In genomic region chr5:104048139-104048538, GRCm38 (mm10) we compare ENCODE assay signal across 7 mouse cellular contexts. TPM values are rescaled to one million over a fixed set of nuclear protein-coding genes. Genes with fewer than 3 reads are reported as not detected.
DNase-seq lines count a peak whose midpoint lies in the region; ATAC-seq and TF ChIP-seq lines count a peak whose summit lies in the region.

No protein-coding gene starts in this region.

- H3K4me3 ChIP-seq in megakaryocyte, embryonic 14.5 days (replicated peaks): peak overlapping the region; percentile 99
- H3K4me3 ChIP-seq in embryonic fibroblast, embryonic 13.5 days (ENCODE audit: insufficient read depth, low read length): peak overlapping the region; percentile 79
- H3K4me3 ChIP-seq in limb, embryonic 15.5 days: peak overlapping the region; percentile 80
- no peak overlapping the region for H3K4me3 ChIP-seq in thymus, adult 2 months (ENCODE audit: control insufficient read depth, insufficient read depth, low read length)
- no peak overlapping the region for H3K4me3 ChIP-seq in cerebellum, adult 2 months (replicated peaks; ENCODE audit: insufficient read depth, low read depth, low read length)

- no peaks in the 10 kb centered on the region for H3K9me3 ChIP-seq in megakaryocyte, embryonic 14.5 days
- H3K9me3 ChIP-seq in limb, embryonic 15.5 days: no peaks in the 10 kb centered on the region

- no peak for ATAC-seq in megakaryocyte, adult 5-6 weeks (ENCODE audit: poor library complexity, severe bottlenecking)
- ATAC-seq in limb, embryonic 15.5 days (ENCODE audit: insufficient number of reproducible peaks, low FRiP score, low TSS enrichment, low read depth): no peak

- H3K27me3 ChIP-seq in megakaryocyte, embryonic 14.5 days (replicated peaks): no peaks in the 10 kb centered on the region
- H3K27me3 ChIP-seq in limb, embryonic 15.5 days: no peaks in the 10 kb centered on the region
- H3K27me3 ChIP-seq in thymus, adult 2 months (ENCODE audit: control insufficient read depth, insufficient read depth, low read length): no peaks in the 10 kb centered on the region
- H3K27me3 ChIP-seq in cerebellum, adult 2 months (ENCODE audit: control insufficient read depth, insufficient read depth, low read length): no peaks in the 10 kb centered on the region

- no peak for DNase-seq in thymus, adult 2 months
- DNase-seq in testis, postnatal 10 days (ENCODE audit: low spot score): no peak
- DNase-seq in cerebellum, adult 2 months: no peak

- H3K4me2 ChIP-seq in limb, embryonic 15.5 days: peak overlapping the region; percentile 70

- peaks cover 57% of the 10 kb centered on the region for H3K4me1 ChIP-seq in megakaryocyte, embryonic 14.5 days
- no peaks in the 10 kb centered on the region; the same call in 1 of the 2 replicates for H3K4me1 ChIP-seq in embryonic fibroblast, embryonic 13.5 days (ENCODE audit: control insufficient read depth, insufficient read depth, low read length)
- H3K4me1 ChIP-seq in limb, embryonic 15.5 days: peaks cover 15% of the 10 kb centered on the region
- peaks cover 10% of the 10 kb centered on the region for H3K4me1 ChIP-seq in thymus, adult 2 months (replicated peaks; ENCODE audit: control insufficient read depth, insufficient read depth, low read length)
- 0 out of 2 replicates have a peak, but pooled peaks cover 2% of the 10 kb centered on the region for H3K4me1 ChIP-seq in cerebellum, adult 2 months (ENCODE audit: control insufficient read depth, insufficient read depth, low read length)

- TF ChIP-seq CTCF in embryonic fibroblast, embryonic 13.5 days (IDR thresholded peaks at IDR 0.05; ENCODE audit: borderline replicate concordance, insufficient read depth, low read length): no peak
- TF ChIP-seq CTCF in thymus, adult 2 months (IDR thresholded peaks at IDR 0.05; ENCODE audit: borderline replicate concordance, control insufficient read depth, extremely low read depth, insufficient read depth, low read length, poor library complexity): no peak
- TF ChIP-seq CTCF in cerebellum, adult 2 months (IDR thresholded peaks at IDR 0.05; ENCODE audit: borderline replicate concordance, insufficient read depth, low read depth, low read length): no peak

- H3K36me3 ChIP-seq in megakaryocyte, embryonic 14.5 days (replicated peaks; ENCODE audit: low read length): peaks cover 31% of the 10 kb centered on the region
- H3K36me3 ChIP-seq in limb, embryonic 15.5 days: peaks cover 23% of the 10 kb centered on the region
- peaks cover 8% of the 10 kb centered on the region; the same call in 1 of the 2 replicates for H3K36me3 ChIP-seq in thymus, adult 2 months (ENCODE audit: control insufficient read depth, insufficient read depth, low read length)

- 43% methylated on average over 4 of the region's 4 CpGs for WGBS in limb, embryonic 15.5 days
- 50% methylated on average over 4 of the region's 4 CpGs for WGBS in thymus, adult 2 months
- 60% methylated on average over 4 of the region's 4 CpGs for WGBS in cerebellum, adult 2 months

- no peak overlapping the region for H3K9ac ChIP-seq in limb, embryonic 15.5 days

- no peak overlapping the region for H3K27ac ChIP-seq in embryonic fibroblast, embryonic 13.5 days (ENCODE audit: insufficient read depth, low read length)
- H3K27ac ChIP-seq in limb, embryonic 15.5 days: no peak overlapping the region
- H3K27ac ChIP-seq in thymus, adult 2 months (ENCODE audit: control insufficient read depth, insufficient read depth, low read length): no peak overlapping the region
- no peak overlapping the region for H3K27ac ChIP-seq in cerebellum, adult 2 months (ENCODE audit: insufficient read depth, low read length)

- no peak for TF ChIP-seq POLR2A in embryonic fibroblast, embryonic 13.5 days (IDR thresholded peaks at IDR 0.05; ENCODE audit: low read depth, low read length)
- TF ChIP-seq POLR2A in thymus, adult 2 months (IDR thresholded peaks at IDR 0.05; ENCODE audit: control insufficient read depth, extremely low read depth, insufficient read depth, low read length, poor library complexity): no peak
- no peak for TF ChIP-seq POLR2A in cerebellum, adult 2 months (IDR thresholded peaks at IDR 0.05; ENCODE audit: borderline replicate concordance, insufficient read depth, low read length)

RNA-seq across cellular contexts. Expression of gene Nudt9, which starts 2.0 kb away (rescaled TPM):
- polyA plus RNA-seq in megakaryocyte, embryonic 14.5 days (2012; ENCODE audit: insufficient read depth, low replicate concordance): 101 and 144 TPM in 2 replicates
- 17.9 and 22.9 TPM in 2 replicates for total RNA-seq in megakaryocyte, adult 5-6 weeks (2015)
- total RNA-seq in megakaryocyte, adult 5-6 weeks (2017): 31.4 and 34.2 TPM in 2 replicates
- polyA plus RNA-seq in embryonic fibroblast, embryonic 13.5 days (2011; ENCODE audit: insufficient read length, low read depth, missing spikeins): 32.8 and 35.1 TPM in 2 replicates
- polyA plus RNA-seq in limb, embryonic 15.5 days (2015; fragmentation: Nextera tagmentation; extraction: Ambion mirVana): 57.0 and 59.6 TPM in 2 replicates
- polyA plus RNA-seq in thymus, adult 2 months (2012; rRNA removed): 43.6 and 49.0 TPM in 2 replicates
- polyA plus RNA-seq in cerebellum, adult 2 months (2012; rRNA removed): 73.8 and 78.5 TPM in 2 replicates

RNA-seq across cellular contexts. Expression of gene Hsd17b11, which starts 26.4 kb away (rescaled TPM):
- 0.63 TPM in 1 of 2 replicates, not detected in the other for polyA plus RNA-seq in megakaryocyte, embryonic 14.5 days (2012; ENCODE audit: insufficient read depth, low replicate concordance)
- total RNA-seq in megakaryocyte, adult 5-6 weeks (2015): 81.4 and 90.7 TPM in 2 replicates
- total RNA-seq in megakaryocyte, adult 5-6 weeks (2017): 97.2 and 115 TPM in 2 replicates
- polyA plus RNA-seq in embryonic fibroblast, embryonic 13.5 days (2011; ENCODE audit: insufficient read length, low read depth, missing spikeins): 36.9 and 39.7 TPM in 2 replicates
- polyA plus RNA-seq in limb, embryonic 15.5 days (2015; fragmentation: Nextera tagmentation; extraction: Ambion mirVana): 2.9 and 4.0 TPM in 2 replicates
- polyA plus RNA-seq in thymus, adult 2 months (2012; rRNA removed): 15.1 and 18.8 TPM in 2 replicates
- 27.7 and 29.2 TPM in 2 replicates for polyA plus RNA-seq in cerebellum, adult 2 months (2012; rRNA removed)

RNA-seq across cellular contexts. Expression of gene Gm17660, which starts 29.3 kb away (rescaled TPM):
- not detected in 2 replicates for polyA plus RNA-seq in megakaryocyte, embryonic 14.5 days (2012; ENCODE audit: insufficient read depth, low replicate concordance)
- not detected in 2 replicates for total RNA-seq in megakaryocyte, adult 5-6 weeks (2015)
- not detected in 2 replicates for total RNA-seq in megakaryocyte, adult 5-6 weeks (2017)
- not detected in 2 replicates for polyA plus RNA-seq in embryonic fibroblast, embryonic 13.5 days (2011; ENCODE audit: insufficient read length, low read depth, missing spikeins)
- polyA plus RNA-seq in limb, embryonic 15.5 days (2015; fragmentation: Nextera tagmentation; extraction: Ambion mirVana): not detected in 2 replicates
- not detected in 2 replicates for polyA plus RNA-seq in thymus, adult 2 months (2012; rRNA removed)
- not detected in 2 replicates for polyA plus RNA-seq in cerebellum, adult 2 months (2012; rRNA removed)

Comparison
In these comparisons a context has a peak if more than half of its experiments do, and no peak if none do; other contexts are left out.
1. H3K4me3 ChIP-seq: peak in megakaryocyte, embryonic 14.5 days (single experiment), embryonic fibroblast, embryonic 13.5 days (single experiment) and limb, embryonic 15.5 days (single experiment); none in thymus, adult 2 months (single experiment) and cerebellum, adult 2 months (single experiment).